Mouse (Mus musculus) limb, embryonic 14.5 days (tissue): Measurements from ENCODE around the gene Pccb. TPM values are rescaled to one million over a fixed set of nuclear protein-coding genes. Genes with fewer than 3 reads are reported as not detected.

Source experiments
- ATAC-seq: fragments of 200-750 bp; cut with Nextera tagmentation; 2 replicates; pipeline ENCODE4 v1.8.0; 2017; ENCODE audit warnings: low read depth, moderate number of reproducible peaks, moderate TSS enrichment; ENCODE audit not compliant: low FRiP score
- DNase-seq: peaks from one replicate; pipeline ENCODE4 v3.0.0-alpha.2; 2015; ENCODE audit warnings: low spot score
- H3K27ac ChIP-seq: fragments of 300-500 bp; sonication (generic); replicated peaks from 2 replicates; pipeline ENCODE4 v1.5.1; 2014; ENCODE audit warnings: low read depth, mild to moderate bottlenecking, low read length, moderate library complexity, mixed read lengths
- H3K27me3 ChIP-seq: fragments of 300-500 bp; sonication (generic); 2 replicates; pipeline ENCODE4 v1.6.1; 2014; ENCODE audit warnings: low read length, mixed read lengths; ENCODE audit not compliant: control insufficient read depth, insufficient read depth
- H3K36me3 ChIP-seq: fragments of 300-500 bp; sonication (generic); 2 replicates; pipeline ENCODE4 v1.6.1; 2014; ENCODE audit warnings: mild to moderate bottlenecking, low read length, moderate library complexity, mixed read lengths; ENCODE audit not compliant: control insufficient read depth, insufficient read depth
- H3K4me1 ChIP-seq: fragments of 300-500 bp; sonication (generic); 2 replicates; pipeline ENCODE4 v1.6.1; 2014; ENCODE audit warnings: antibody characterized with exemption, low read length, mixed read lengths; ENCODE audit not compliant: control insufficient read depth, insufficient read depth
- H3K4me2 ChIP-seq: fragments of 300-500 bp; sonication (generic); replicated peaks from 2 replicates; pipeline ENCODE4 v1.6.1; 2014; ENCODE audit warnings: low read depth, mild to moderate bottlenecking, low read length, moderate library complexity; ENCODE audit not compliant: severe bottlenecking
- H3K4me3 ChIP-seq: fragments of 300-500 bp; sonication (generic); replicated peaks from 2 replicates; pipeline ENCODE4 v1.5.1; 2014; ENCODE audit warnings: low read length
- H3K9ac ChIP-seq: fragments of 300-500 bp; sonication (generic); 2 replicates; pipeline ENCODE4 v1.6.1; 2014; ENCODE audit warnings: mild to moderate bottlenecking, low read depth, low read length, moderate library complexity; ENCODE audit not compliant: severe bottlenecking
- H3K9me3 ChIP-seq: fragments of 300-500 bp; sonication (generic); 2 replicates; pipeline ENCODE4 v1.6.1; 2016; ENCODE audit warnings: low read length; ENCODE audit not compliant: control insufficient read depth
- POLR2A ChIP-seq: fragments of 200-500 bp; IDR thresholded peaks from 2 replicates; pipeline ENCODE4 v1.8.0; 2012; ENCODE audit warnings: inconsistent platforms, mild to moderate bottlenecking, moderate library complexity, borderline replicate concordance; ENCODE audit not compliant: insufficient read depth, insufficient read length; ENCODE audit errors: extremely low read depth
- WGBS: fragments of 180-500 bp; shearing (Covaris S2); extraction: QIAGEN DNeasy Blood & Tissue Kit; methylation state at CpG from one replicate; pipeline ENCODE4 v1.1.7; 2014; 5-methylcytosine and 5-hydroxymethylcytosine counted together
- polyA plus RNA-seq, 2 experiments: library from polyadenylated mRNA; depleted of rRNA in 1 of 2; stranded (reverse) in 1 of 2; unstranded in 1 of 2; fragments of >200 nt; fragmentation: Nextera tagmentation in 1 of 2; extraction: Ambion mirVana in 1 of 2; gene quantifications; 2 replicates each; pipeline versions ENCODE4 v1.2.1 to v1.2.3; 2012 to 2014

Gene Pccb
- polyA plus RNA-seq (2012; rRNA removed) (73.7 and 80.0 TPM in 2 replicates), polyA plus RNA-seq (2014; fragmentation: Nextera tagmentation; extraction: Ambion mirVana) (29.6 and 30.0 TPM in 2 replicates)

GRCm38 (mm10) chr9:101034448-101035098, at the start of gene Pccb:
Gene Pccb, minus strand, starts transcription at chr9:101034898.
- ATAC-seq (peak; percentile 99), DNase-seq (peak; percentile 98)
- peak within 1 kb of the TSS; percentile 86 for H3K9ac ChIP-seq
- H3K27ac ChIP-seq = peak within 1 kb of the TSS; percentile 99
- peak within 1 kb of the TSS; percentile 56 for H3K4me2 ChIP-seq
- H3K36me3 ChIP-seq = no peaks in the 10 kb centered on the region
- H3K4me1 ChIP-seq = peaks cover 11% of the 10 kb centered on the region
- TF ChIP-seq POLR2A = peak; percentile 87; the same call in 1 of the 2 replicates
- 1% methylated on average over 57 of the region's 61 CpGs for WGBS
- H3K9me3 ChIP-seq = no peaks in the 10 kb centered on the region
- H3K27me3 ChIP-seq = no peaks in the 10 kb centered on the region
- H3K4me3 ChIP-seq = peak within 1 kb of the TSS; percentile 60

GRCm38 (mm10) chr9:101083728-101084127, 49.0 kb upstream of the Pccb start:
- DNase-seq (no peak), ATAC-seq (no peak)
- Histone ChIP-seq H3K27me3 (no peaks in the 10 kb centered on the region), H3K4me1 (peaks cover 17% of the 10 kb centered on the region), H3K4me2 (no peak overlapping the region), H3K9me3 (no peaks in the 10 kb centered on the region), H3K27ac (no peak overlapping the region), H3K36me3 (no peaks in the 10 kb centered on the region; the same call in 1 of the 2 replicates), H3K4me3 (no peak overlapping the region), H3K9ac (no peak overlapping the region)
- 83% methylated on average over 3 of the region's 3 CpGs for WGBS
- no peak for TF ChIP-seq POLR2A

GRCm38 (mm10) chr9:101080046-101080685, 45.5 kb upstream of the Pccb start:
- DNase-seq = no peak
- WGBS = 70% methylated on average over 3 of the region's 3 CpGs
- H3K27me3 ChIP-seq = no peaks in the 10 kb centered on the region
- TF ChIP-seq POLR2A = no peak
- H3K9me3 ChIP-seq = no peaks in the 10 kb centered on the region
- H3K9ac ChIP-seq = no peak overlapping the region
- peaks cover 33% of the 10 kb centered on the region for H3K4me1 ChIP-seq
- no peaks in the 10 kb centered on the region; the same call in 1 of the 2 replicates for H3K36me3 ChIP-seq
- H3K27ac ChIP-seq = no peak overlapping the region
- no peak overlapping the region for H3K4me2 ChIP-seq
- no peak for ATAC-seq
- no peak overlapping the region for H3K4me3 ChIP-seq

DNA sequence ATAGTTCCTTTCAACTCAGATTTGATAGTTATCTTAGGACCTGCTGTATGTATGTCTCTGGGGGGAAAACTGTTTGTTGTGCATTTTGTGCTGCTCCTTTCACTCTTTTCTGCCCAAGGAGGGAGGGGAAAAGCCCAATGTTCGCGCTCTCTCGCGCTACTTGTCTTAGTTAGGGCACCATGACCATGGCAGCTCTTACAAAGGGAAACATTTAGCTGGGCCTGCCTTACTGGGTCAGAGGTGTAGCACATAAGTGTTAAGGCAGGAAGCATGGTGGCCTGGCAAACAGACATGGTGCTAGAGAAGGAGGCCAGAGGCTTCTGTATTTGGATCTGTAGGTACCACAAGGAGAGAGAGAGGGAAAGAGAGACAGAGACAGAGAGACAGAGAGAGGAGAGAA, 43.9 kb upstream of the Pccb start:
- Histone ChIP-seq H3K27me3 (no peaks in the 10 kb centered on the region), H3K4me3 (peak overlapping the region; percentile 11), H3K27ac (no peak overlapping the region), H3K9me3 (no peaks in the 10 kb centered on the region), H3K9ac (0 out of 2 replicates have a peak overlapping the region, but pooled peaks have one; percentile 8), H3K36me3 (no peaks in the 10 kb centered on the region; the same call in 1 of the 2 replicates), H3K4me2 (peak overlapping the region; percentile 42), H3K4me1 (peaks cover 33% of the 10 kb centered on the region)
- 80% methylated on average over 4 of the region's 4 CpGs for WGBS
- ATAC-seq = no peak
- no peak for TF ChIP-seq POLR2A
- DNase-seq = no peak

- H3K4me3 ChIP-seq = peak overlapping the region; percentile 97
- DNase-seq = no peak
- no peak for ATAC-seq
- H3K9me3 ChIP-seq = no peaks in the 10 kb centered on the region
- no peaks in the 10 kb centered on the region; the same call in 1 of the 2 replicates for H3K36me3 ChIP-seq
- peak overlapping the region; percentile 90 for H3K4me2 ChIP-seq
- no peak for TF ChIP-seq POLR2A
- H3K27ac ChIP-seq = no peak overlapping the region
- peak overlapping the region; percentile 99 for H3K9ac ChIP-seq
- no peaks in the 10 kb centered on the region for H3K27me3 ChIP-seq
- H3K4me1 ChIP-seq = peaks cover 33% of the 10 kb centered on the region
Measured at GRCm38 (mm10) chr9:101077486-101077885, 42.8 kb upstream of the Pccb start.
